Mouse (Mus musculus): Measurements from ENCODE around the gene Palm2. TPM values are rescaled to one million over a fixed set of nuclear protein-coding genes. Genes with fewer than 3 reads are reported as not detected.

The Palm2 gene
- total RNA-seq, 2 experiments from 2014 or later = not detected

GRCm38 (mm10) chr4:57694356-57695136 is 260.5 kb downstream of the Palm2 start:
- no peak for ATAC-seq (ENCODE audit: poor library complexity, severe bottlenecking)

DNA sequence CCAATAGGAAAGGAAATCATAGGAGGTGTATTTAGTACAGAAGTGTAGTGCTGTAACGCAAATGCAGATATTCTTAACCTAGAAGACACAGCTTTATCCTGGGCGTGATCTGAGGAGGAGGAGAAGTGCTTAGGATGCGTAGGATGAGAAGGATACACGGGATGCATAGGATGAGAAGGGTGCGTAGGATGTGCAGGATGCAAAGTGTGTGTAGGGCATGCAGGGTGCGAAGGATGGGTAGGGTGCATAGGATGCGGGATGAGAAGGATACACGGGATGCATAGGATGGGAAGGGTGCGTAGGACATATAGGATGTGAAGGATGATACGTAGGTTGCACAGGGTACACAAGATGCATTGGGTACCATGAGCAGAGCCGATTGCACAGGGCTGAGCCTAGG is 262.9 kb downstream of the Palm2 start:
- no peak for ATAC-seq (ENCODE audit: poor library complexity, severe bottlenecking)

GRCm38 (mm10) chr4:57697918-57698611 is 264.0 kb downstream of the Palm2 start:
- no peak for ATAC-seq (ENCODE audit: poor library complexity, severe bottlenecking)

- ATAC-seq (ENCODE audit: poor library complexity, severe bottlenecking) = no peak
These were observed 267.5 kb downstream of the Palm2 start for GRCm38 (mm10) chr4:57701576-57701975.

DNA sequence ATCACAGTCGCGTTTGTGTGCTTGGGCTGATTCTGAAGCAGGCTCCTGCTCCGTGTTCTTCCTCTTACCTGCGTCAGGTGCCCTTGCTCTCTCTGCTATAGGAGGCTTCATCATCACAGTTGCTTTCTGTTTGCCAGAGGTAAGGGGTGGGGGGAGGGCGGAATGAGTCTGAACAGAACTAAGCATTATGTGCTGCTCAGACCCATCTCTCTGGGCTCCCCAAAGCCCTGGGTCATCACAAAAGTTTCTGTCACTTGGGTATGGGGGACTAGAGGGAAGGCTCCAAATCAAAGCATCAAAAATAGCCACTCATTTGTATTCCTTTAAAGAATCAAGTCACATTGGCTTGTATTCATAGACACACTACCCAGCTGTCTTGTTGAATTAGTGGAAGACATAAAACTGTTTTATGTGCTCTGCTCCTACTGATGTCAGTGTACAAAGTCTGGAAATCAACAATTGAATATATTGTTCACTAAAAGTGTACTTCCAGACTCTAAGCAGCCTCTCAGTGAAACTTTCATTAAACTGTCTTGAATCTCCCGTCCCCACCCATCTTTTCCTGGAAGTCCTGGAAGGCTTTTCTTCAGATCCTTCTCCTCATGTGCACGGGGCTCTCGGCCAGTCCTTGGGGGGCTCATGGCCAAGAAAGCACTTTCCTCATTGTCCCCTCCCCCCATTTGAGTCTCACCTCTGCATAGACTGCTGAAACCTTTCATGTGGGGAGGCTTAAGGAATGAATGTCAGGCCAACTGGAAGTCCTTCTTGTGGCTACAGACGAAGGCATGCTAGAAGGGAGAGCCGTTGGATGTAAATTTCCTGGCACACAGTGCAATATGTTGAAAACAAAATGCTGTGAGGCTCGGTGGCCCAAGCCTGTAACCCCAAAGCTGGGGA is 269.8 kb downstream of the Palm2 start:
- ATAC-seq (ENCODE audit: poor library complexity, severe bottlenecking) = no peak

GRCm38 (mm10) chr4:57704575-57704974 is 270.5 kb downstream of the Palm2 start:
- peak; percentile 51 for ATAC-seq (ENCODE audit: poor library complexity, severe bottlenecking)

DNA sequence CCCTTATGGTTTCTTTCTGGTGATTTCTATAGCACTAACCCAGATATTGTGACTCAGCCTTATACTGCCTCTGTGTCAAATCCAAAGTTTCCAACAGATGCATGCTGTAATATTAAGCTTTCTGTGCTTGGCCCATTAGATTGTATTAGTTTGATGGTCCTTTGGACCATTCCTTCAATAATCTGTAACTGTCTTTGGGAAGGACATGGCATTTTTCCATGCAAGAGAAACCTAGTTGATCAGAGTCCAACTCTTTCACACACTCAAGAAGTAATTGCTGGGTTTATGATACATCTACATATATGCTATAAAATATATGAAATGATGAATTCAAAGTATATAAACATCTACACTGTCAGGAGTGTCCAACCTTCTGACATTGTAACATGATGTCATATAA is 281.8 kb downstream of the Palm2 start:
- ATAC-seq (ENCODE audit: poor library complexity, severe bottlenecking) = no peak

GRCm38 (mm10) chr4:57716735-57717134 is 282.7 kb downstream of the Palm2 start:
- ATAC-seq (ENCODE audit: poor library complexity, severe bottlenecking) = no peak

DNA sequence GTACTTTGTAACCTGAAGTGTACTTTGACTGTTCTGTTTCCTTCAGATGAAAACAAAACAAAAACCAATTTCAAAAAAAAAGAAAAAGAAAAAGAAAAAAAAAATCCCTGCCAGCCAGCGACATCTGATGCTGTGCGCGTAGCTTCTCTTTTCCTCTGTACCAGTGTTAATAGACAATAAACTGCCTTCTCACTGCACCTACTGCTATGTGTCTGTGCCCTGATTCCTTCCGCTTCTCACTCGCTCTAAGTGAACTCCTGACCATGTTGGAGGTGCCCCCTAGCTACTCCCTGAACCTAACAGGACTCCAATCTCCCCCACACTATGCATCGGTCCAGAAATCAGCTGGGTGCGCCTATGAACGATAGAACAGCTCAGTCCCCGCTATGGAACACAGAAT is 283.3 kb downstream of the Palm2 start, which contains the start of gene Akap2:
TSS of gene Akap2 (plus strand) at position 304 of the 400 bp plus-strand sequence.
- no peak for ATAC-seq (ENCODE audit: poor library complexity, severe bottlenecking)

DNA sequence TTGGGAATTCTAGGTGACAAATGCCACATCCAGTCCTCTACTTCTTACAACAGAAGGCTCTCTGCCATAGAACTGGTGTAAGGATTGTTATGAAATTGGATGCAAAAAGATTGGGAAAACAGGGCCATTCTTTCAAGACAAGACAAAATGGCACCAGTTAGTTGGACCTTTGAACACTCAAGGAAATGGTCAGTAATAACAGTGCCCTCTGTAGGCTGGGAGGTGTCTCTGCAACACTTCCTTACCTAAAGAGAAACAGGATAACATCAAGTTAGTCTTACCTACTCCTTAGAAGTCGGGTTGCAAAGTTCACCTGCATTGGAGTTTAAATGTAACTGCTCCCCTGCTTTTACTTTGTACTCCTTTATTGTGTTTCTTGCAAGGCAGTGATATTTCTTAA is 285.3 kb downstream of the Palm2 start:
- ATAC-seq (ENCODE audit: poor library complexity, severe bottlenecking) = no peak

DNA sequence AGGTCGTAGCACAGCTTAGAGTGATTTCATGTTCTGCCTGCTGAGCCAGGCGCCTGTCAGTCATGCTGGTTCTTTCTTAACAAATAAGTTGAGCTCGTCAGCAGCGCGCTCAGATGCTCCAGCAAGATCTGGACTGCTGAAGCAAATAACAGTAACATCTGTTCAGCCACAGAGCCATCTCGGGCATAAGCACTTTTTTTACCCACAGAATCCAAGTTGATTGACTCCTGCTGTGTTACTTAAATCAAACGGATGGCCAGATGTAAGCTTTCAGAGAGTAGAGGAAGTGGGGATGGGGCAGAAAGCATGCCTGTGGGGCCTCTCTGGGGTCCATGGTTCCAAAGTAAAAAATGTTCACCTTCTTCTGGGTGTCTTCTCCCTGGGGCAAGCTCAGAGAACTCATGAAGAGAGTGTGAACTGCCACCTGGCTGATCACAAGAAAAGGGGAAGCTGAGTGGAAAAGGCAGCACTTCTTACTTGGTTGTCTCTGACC is 286.9 kb downstream of the Palm2 start:
- ATAC-seq (ENCODE audit: poor library complexity, severe bottlenecking) = no peak

DNA sequence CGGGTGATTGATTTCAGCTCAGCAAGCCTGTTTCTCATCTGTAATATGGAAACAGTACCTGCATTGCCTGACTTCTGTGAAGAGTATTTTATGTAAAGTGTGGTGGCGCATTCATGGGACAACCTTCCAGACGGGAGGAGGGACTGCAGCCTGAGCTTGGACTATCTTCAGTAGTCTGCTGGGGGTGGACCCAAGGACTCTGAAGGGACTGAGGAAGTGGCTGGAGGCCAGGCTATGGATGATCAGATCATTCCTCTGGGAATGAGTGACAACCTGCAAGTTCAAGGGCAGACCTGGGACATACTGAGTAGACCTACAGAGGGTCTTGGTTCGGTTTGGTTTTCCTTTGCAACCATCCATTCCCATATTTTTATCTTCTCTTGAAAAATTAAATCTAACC is 288.2 kb downstream of the Palm2 start:
- no peak for ATAC-seq (ENCODE audit: poor library complexity, severe bottlenecking)

GRCm38 (mm10) chr4:57723659-57724058 is 289.6 kb downstream of the Palm2 start:
- no peak for ATAC-seq (ENCODE audit: poor library complexity, severe bottlenecking)

GRCm38 (mm10) chr4:57725569-57725968 is 291.5 kb downstream of the Palm2 start:
- ATAC-seq (ENCODE audit: poor library complexity, severe bottlenecking) = no peak

GRCm38 (mm10) chr4:57728611-57729183 is 294.6 kb downstream of the Palm2 start:
- ATAC-seq (ENCODE audit: poor library complexity, severe bottlenecking) = no peak

DNA sequence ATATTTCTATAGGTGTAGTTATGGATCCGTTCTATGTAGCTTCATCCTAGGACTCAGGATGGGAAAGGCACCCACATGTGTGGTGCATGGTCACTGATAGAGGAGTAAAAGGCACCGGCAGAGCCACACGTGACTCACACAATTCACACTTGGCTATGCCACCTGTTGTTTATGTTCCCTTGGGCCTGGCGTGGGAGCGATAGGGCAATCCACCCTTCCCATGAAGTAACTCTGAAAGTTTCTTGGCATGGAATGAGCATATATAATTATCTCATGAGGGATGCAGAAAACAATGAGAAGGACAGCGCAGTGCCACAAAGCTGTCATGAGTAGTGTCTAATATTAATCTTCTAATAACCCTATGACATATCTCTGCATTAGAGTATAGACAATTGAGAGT is 296.0 kb downstream of the Palm2 start:
- ATAC-seq (ENCODE audit: poor library complexity, severe bottlenecking) = no peak

GRCm38 (mm10) chr4:57730801-57731598 is 297.0 kb downstream of the Palm2 start:
- ATAC-seq (ENCODE audit: poor library complexity, severe bottlenecking) = peak; percentile 58

- ATAC-seq (ENCODE audit: poor library complexity, severe bottlenecking) = no peak
These were observed 298.3 kb downstream of the Palm2 start for GRCm38 (mm10) chr4:57732351-57732750.

- ATAC-seq (ENCODE audit: poor library complexity, severe bottlenecking) = no peak
These were observed 299.4 kb downstream of the Palm2 start for GRCm38 (mm10) chr4:57733445-57733844.

DNA sequence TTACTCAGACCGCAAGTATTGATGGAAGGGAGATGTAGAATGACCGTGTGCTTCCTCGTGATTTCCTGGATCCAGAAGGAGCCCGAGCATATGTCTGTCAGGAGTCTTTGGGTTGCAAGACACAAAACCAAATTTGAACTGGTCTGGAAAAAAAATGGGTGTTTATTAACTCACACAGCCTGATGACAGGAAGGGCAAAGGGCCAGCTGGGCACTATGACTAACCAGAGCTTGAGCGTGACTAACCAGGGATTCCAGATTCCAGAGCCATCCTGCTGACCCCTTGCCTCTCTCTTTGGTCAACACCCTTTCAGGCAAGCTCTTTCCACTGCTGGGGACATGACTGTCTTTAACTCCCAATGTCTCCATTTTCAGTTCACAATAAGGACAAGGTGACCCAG is 301.4 kb downstream of the Palm2 start:
- no peak for ATAC-seq (ENCODE audit: poor library complexity, severe bottlenecking)
